Mouse (Mus musculus): ENCODE data around the gene Myo6. TPM values are rescaled to one million over a fixed set of nuclear protein-coding genes. Genes with fewer than 3 reads are reported as not detected.

The Myo6 gene
- polyA plus RNA-seq, 1 experiment from 2014 or later, result 71.9 TPM

DNA sequence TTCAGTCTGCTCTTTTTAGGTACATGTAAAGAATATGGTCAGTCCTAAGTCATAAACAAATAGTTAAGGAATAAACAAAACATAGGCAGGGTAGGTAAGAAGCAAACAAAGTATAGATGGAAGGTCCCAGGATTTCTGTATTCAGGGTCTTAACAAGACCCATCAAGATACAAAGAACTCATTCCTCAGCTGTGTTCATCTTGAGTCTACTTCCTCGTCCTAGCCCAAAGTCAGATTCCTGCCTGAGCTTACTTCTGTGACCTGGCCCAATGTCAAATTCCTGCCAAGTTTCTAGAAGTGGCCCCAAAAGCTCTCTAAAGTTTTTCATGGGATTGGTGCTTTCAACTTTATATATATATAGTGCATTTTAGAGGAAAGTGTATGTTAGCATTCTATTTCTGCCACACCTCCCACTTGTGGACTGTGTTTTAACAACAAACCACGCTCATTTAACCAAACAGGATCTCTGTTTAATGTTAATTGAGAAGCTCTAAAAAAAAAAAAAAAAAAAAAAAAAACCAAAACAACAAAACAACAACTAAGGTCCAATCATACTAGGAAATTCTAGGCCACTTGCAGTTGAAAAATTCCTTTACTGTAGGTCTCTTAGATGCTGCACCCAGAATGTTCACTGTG is 119.8 kb downstream of the Myo6 start:
- whole genome bisulfite sequencing, result 84% methylated on average over 2 of the region's 2 CpGs
- no peak overlapping the region for H3K4me3 ChIP-seq (replicated peaks)
- H3K27me3 ChIP-seq (replicated peaks), result no peaks in the 10 kb centered on the region
- ATAC-seq, result no peak
- no peak overlapping the region for H3K4me2 ChIP-seq (replicated peaks)
- H3K9ac ChIP-seq, result no peak overlapping the region
- no peaks in the 10 kb centered on the region for H3K9me3 ChIP-seq
- H3K27ac ChIP-seq, result no peak overlapping the region
- no peaks in the 10 kb centered on the region for H3K4me1 ChIP-seq (replicated peaks)
- H3K36me3 ChIP-seq, result peaks cover 7% of the 10 kb centered on the region; the same call in 1 of the 2 replicates

GRCm38 (mm10) chr9:80286845-80287244 is 122.0 kb downstream of the Myo6 start:
- Histone ChIP-seq H3K27ac (no peak overlapping the region), H3K27me3 (replicated peaks) (no peaks in the 10 kb centered on the region), H3K9me3 (no peaks in the 10 kb centered on the region), H3K9ac (no peak overlapping the region), H3K36me3 (peaks cover 9% of the 10 kb centered on the region; the same call in 1 of the 2 replicates), H3K4me3 (replicated peaks) (no peak overlapping the region), H3K4me2 (replicated peaks) (no peak overlapping the region), H3K4me1 (replicated peaks) (no peaks in the 10 kb centered on the region)
- WGBS, result 94% methylated on average over 7 of the region's 7 CpGs
- ATAC-seq, result no peak

DNA sequence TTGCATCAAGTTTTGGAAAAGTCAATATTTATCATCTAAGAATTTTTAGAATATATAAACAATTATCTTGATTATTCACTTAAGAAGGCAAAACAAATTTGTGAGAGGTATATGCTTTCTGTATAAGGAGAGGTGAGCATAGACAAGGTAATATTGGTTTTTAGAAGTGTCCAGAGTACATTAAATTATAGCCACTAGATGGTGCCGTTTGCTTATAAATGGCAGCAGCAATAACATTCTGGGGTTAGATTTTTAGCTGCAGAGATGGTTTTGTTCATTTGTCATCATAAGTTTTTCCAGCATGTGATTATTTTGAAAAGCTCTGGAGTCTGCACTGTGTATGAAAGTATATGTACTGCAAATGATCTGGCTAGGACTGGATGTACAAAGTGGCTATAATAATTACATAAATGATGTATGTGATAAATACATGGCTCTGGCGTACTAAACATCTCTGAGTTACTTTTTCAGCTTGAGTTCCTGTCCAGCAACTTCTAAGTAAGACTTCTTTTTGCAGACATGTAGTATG is 128.3 kb downstream of the Myo6 start:
- Histone ChIP-seq H3K4me2 (replicated peaks) (no peak overlapping the region), H3K36me3 (peaks cover 5% of the 10 kb centered on the region; the same call in 1 of the 2 replicates), H3K9ac (no peak overlapping the region), H3K9me3 (no peaks in the 10 kb centered on the region), H3K4me1 (replicated peaks) (no peaks in the 10 kb centered on the region), H3K27ac (no peak overlapping the region), H3K4me3 (replicated peaks) (no peak overlapping the region), H3K27me3 (replicated peaks) (no peaks in the 10 kb centered on the region)
- 57% methylated on average over 2 of the region's 2 CpGs for WGBS
- ATAC-seq, result no peak

- Histone ChIP-seq H3K27ac (no peak overlapping the region), H3K9ac (no peak overlapping the region), H3K4me1 (replicated peaks) (no peaks in the 10 kb centered on the region), H3K9me3 (no peaks in the 10 kb centered on the region), H3K27me3 (replicated peaks) (no peaks in the 10 kb centered on the region), H3K36me3 (0 out of 2 replicates have a peak, but pooled peaks cover 3% of the 10 kb centered on the region), H3K4me3 (replicated peaks) (no peak overlapping the region), H3K4me2 (replicated peaks) (no peak overlapping the region)
- WGBS, result 76% methylated on average over 4 of the region's 4 CpGs
- ATAC-seq, result no peak
Observed at GRCm38 (mm10) chr9:80296086-80296485, 131.3 kb downstream of the Myo6 start.

DNA sequence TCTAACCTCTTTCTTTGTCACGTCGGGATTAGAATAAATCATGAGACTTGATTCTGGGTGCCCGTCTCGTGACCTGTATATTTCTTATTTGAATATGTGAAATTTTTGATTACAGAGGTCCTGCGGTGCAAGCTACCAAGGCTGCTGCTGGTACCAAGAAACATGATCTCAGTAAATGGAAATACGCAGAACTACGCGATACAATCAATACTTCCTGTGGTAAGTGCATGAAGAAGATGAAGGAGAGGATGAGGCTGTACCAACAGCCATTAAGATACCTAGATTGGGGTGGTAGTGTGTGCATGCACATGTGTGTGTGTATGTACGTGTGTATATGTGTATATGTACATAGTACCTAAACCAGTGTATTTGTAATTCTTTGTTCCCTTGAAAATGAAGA is 134.2 kb downstream of the Myo6 start:
- no peaks in the 10 kb centered on the region for H3K9me3 ChIP-seq
- no peaks in the 10 kb centered on the region for H3K4me1 ChIP-seq (replicated peaks)
- 92% methylated on average over 9 of the region's 9 CpGs for WGBS
- H3K9ac ChIP-seq, result no peak overlapping the region
- ATAC-seq, result no peak
- H3K4me3 ChIP-seq (replicated peaks), result no peak overlapping the region
- no peak overlapping the region for H3K4me2 ChIP-seq (replicated peaks)
- peaks cover 3% of the 10 kb centered on the region; the same call in 1 of the 2 replicates for H3K36me3 ChIP-seq
- no peak overlapping the region for H3K27ac ChIP-seq
- no peaks in the 10 kb centered on the region for H3K27me3 ChIP-seq (replicated peaks)

DNA sequence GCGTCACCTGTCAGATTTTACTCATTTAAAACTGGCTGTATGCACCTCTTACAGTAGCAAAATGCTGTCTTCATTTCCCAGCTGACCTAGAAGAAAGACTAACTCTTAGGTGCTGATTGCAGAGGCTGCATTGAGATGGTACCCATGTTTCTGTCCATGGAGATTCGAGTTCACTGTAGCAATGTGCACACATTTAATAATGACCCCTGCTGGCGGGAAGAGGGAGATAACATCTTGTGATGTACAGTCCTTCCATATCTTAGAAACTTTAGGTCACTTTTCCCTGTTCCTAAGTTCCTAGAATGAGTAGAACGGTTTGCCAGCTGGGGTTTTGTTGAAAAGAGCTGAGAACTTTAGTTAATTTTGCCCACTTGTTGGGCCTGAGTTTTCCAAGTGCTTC is 138.7 kb downstream of the Myo6 start:
- H3K9ac ChIP-seq, result no peak overlapping the region
- H3K4me2 ChIP-seq (replicated peaks), result no peak overlapping the region
- H3K27me3 ChIP-seq (replicated peaks), result no peaks in the 10 kb centered on the region
- peaks cover 3% of the 10 kb centered on the region; the same call in 1 of the 2 replicates for H3K36me3 ChIP-seq
- H3K4me3 ChIP-seq (replicated peaks), result no peak overlapping the region
- H3K9me3 ChIP-seq, result no peaks in the 10 kb centered on the region
- H3K27ac ChIP-seq, result no peak overlapping the region
- no peak for ATAC-seq
- WGBS, result 76% methylated on average over 4 of the region's 4 CpGs
- no peaks in the 10 kb centered on the region for H3K4me1 ChIP-seq (replicated peaks)

DNA sequence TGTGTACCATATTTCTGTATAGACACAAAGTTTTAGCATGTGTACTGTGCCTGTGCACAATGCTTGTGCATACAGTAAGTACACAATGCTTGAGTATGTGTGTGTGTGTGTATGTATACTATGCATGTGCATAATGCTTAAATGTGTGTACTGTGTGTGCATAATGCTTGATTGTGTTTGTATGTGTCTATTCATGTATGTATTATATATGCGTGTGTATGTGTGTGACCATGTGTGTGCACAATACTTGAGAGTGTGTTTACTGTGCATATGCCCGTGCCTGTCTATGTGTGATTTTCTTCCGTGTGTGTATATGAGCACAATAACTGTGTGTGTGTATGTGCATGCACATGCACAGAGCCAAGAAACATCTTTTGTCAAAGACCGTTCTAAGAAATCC is 141.6 kb downstream of the Myo6 start:
- peaks cover 2% of the 10 kb centered on the region; the same call in 1 of the 2 replicates for H3K36me3 ChIP-seq
- H3K4me3 ChIP-seq (replicated peaks), result no peak overlapping the region
- ATAC-seq, result no peak
- H3K9ac ChIP-seq, result no peak overlapping the region
- H3K9me3 ChIP-seq, result no peaks in the 10 kb centered on the region
- H3K4me2 ChIP-seq (replicated peaks), result no peak overlapping the region
- H3K27ac ChIP-seq, result no peak overlapping the region
- WGBS, result 92% methylated on average over 4 of the region's 4 CpGs
- no peaks in the 10 kb centered on the region for H3K4me1 ChIP-seq (replicated peaks)
- H3K27me3 ChIP-seq (replicated peaks), result no peaks in the 10 kb centered on the region

GRCm38 (mm10) chr9:80306853-80307252 is 142.0 kb downstream of the Myo6 start:
- Histone ChIP-seq H3K27ac (no peak overlapping the region), H3K9ac (no peak overlapping the region), H3K4me2 (replicated peaks) (no peak overlapping the region), H3K4me1 (replicated peaks) (no peaks in the 10 kb centered on the region), H3K36me3 (0 out of 2 replicates have a peak, but pooled peaks cover 2% of the 10 kb centered on the region), H3K27me3 (replicated peaks) (no peaks in the 10 kb centered on the region), H3K4me3 (replicated peaks) (no peak overlapping the region), H3K9me3 (no peaks in the 10 kb centered on the region)
- no peak for ATAC-seq
- WGBS, result 73% methylated on average over 11 of the region's 11 CpGs

DNA sequence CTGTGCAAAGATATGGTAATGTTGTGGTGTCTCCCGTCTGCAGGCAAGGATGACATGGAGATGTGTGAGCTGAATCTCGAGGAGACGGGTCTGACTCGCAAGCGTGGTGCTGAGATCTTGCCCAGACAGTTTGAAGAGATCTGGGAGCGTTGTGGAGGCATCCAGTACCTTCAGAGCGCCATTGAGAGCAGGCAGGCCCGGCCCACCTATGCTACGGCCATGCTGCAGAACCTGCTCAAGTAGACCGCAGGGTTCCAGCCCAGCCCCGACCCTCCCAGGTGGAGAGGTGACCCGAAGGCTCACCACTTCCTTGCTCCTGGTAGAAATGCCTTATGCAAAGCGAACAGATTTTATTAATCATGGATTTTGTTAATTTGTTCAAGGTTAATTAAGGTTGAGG is 142.8 kb downstream of the Myo6 start:
- ATAC-seq, result no peak
- Histone ChIP-seq H3K9me3 (no peaks in the 10 kb centered on the region), H3K4me1 (replicated peaks) (no peaks in the 10 kb centered on the region), H3K4me3 (replicated peaks) (no peak overlapping the region), H3K4me2 (replicated peaks) (no peak overlapping the region), H3K27ac (no peak overlapping the region), H3K27me3 (replicated peaks) (no peaks in the 10 kb centered on the region), H3K9ac (no peak overlapping the region), H3K36me3 (0 out of 2 replicates have a peak, but pooled peaks cover 2% of the 10 kb centered on the region)
- 89% methylated on average over 13 of the region's 13 CpGs for WGBS

- peak; percentile 94 for ATAC-seq
- Histone ChIP-seq H3K4me2 (replicated peaks) (no peak overlapping the region), H3K27me3 (replicated peaks) (no peaks in the 10 kb centered on the region), H3K9ac (no peak overlapping the region), H3K4me3 (replicated peaks) (no peak overlapping the region), H3K4me1 (replicated peaks) (no peaks in the 10 kb centered on the region), H3K9me3 (no peaks in the 10 kb centered on the region), H3K36me3 (0 out of 2 replicates have a peak, but pooled peaks cover 2% of the 10 kb centered on the region), H3K27ac (no peak overlapping the region)
- 57% methylated on average over 5 of the region's 5 CpGs for WGBS
Observed at GRCm38 (mm10) chr9:80313610-80314009, 148.8 kb downstream of the Myo6 start.

- 94% methylated on average over 6 of the region's 6 CpGs for WGBS
- H3K27ac ChIP-seq, result no peak overlapping the region
Observed at GRCm38 (mm10) chr9:80315922-80316321, 151.1 kb downstream of the Myo6 start.

GRCm38 (mm10) chr9:80318027-80318426 is 153.2 kb downstream of the Myo6 start:
- no peak overlapping the region for H3K4me2 ChIP-seq (replicated peaks)
- no peaks in the 10 kb centered on the region for H3K27me3 ChIP-seq (replicated peaks)
- no peaks in the 10 kb centered on the region for H3K36me3 ChIP-seq
- no peaks in the 10 kb centered on the region for H3K4me1 ChIP-seq (replicated peaks)
- no peaks in the 10 kb centered on the region for H3K9me3 ChIP-seq
- no peak for ATAC-seq
- 85% methylated on average over 6 of the region's 6 CpGs for WGBS
- no peak overlapping the region for H3K9ac ChIP-seq
- no peak overlapping the region for H3K27ac ChIP-seq
- no peak overlapping the region for H3K4me3 ChIP-seq (replicated peaks)

More at GRCm38 (mm10) chr9:80315922-80316321, 151.1 kb downstream of the Myo6 start:
- ATAC-seq, result no peak
- Histone ChIP-seq H3K9ac (no peak overlapping the region), H3K4me1 (replicated peaks) (no peaks in the 10 kb centered on the region), H3K4me2 (replicated peaks) (no peak overlapping the region), H3K27me3 (replicated peaks) (no peaks in the 10 kb centered on the region), H3K9me3 (no peaks in the 10 kb centered on the region), H3K36me3 (no peaks in the 10 kb centered on the region), H3K4me3 (replicated peaks) (no peak overlapping the region)
